Mouse (Mus musculus): Measurements from ENCODE around the gene Slc2a1.

DNA sequence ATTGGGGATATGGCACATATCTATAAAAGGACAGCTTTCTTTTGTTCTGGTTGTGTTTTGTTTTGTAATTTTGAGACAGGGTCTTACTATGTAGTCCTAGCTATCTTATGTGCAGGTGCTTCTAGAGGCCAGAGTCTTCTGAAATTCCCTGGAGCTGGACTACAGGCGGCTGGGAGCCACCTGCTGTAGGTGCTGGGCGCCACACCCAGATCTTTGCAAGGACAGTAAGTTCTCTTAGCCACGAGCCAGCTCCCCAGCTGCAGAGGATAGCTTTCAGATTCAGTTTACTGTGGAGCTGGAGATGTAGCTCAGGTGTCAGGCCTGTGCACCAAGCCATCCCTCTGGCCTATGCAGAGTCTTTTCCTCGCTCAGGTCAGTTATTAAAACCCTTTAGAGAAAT, 58.6 kb downstream of the Slc2a1 start:
- TF ChIP-seq CHD2 (IDR thresholded peaks at IDR 0.05; ENCODE audit: low read depth, low read length): no peak
- TF ChIP-seq ZC3H11A (IDR thresholded peaks at IDR 0.05; ENCODE audit: borderline replicate concordance, low read depth, low read length): no peak
- TF ChIP-seq HCFC1 (IDR thresholded peaks at IDR 0.05; ENCODE audit: borderline replicate concordance, insufficient read depth, low read length): no peak
- TF ChIP-seq ZNF384 (IDR thresholded peaks at IDR 0.05; ENCODE audit: low read depth, low read length): no peak
- no peak for TF ChIP-seq MAFK (IDR thresholded peaks at IDR 0.05; ENCODE audit: insufficient read depth, low read depth, low read length)
